Mouse (Mus musculus) hindbrain, embryonic 11.5 days (tissue): ENCODE results near the gene Trem2. TPM values are rescaled to one million over a fixed set of nuclear protein-coding genes. Genes with fewer than 3 reads are reported as not detected.

Experiments used
- ATAC-seq: fragments of 200-750 bp; cut with Nextera tagmentation; 2 replicates; pipeline ENCODE4 v1.8.0; 2017; ENCODE audit warnings: mild to moderate bottlenecking, moderate TSS enrichment, moderate library complexity; ENCODE audit not compliant: low FRiP score
- DNase-seq: peaks from one replicate; pipeline ENCODE4 v3.0.0-alpha.2; 2015; ENCODE audit warnings: low spot score
- H3K27ac ChIP-seq: fragments of 300-500 bp; sonication (generic); 2 replicates; pipeline ENCODE4 v1.5.1; 2014; ENCODE audit warnings: mild to moderate bottlenecking, low read depth, low read length
- H3K27me3 ChIP-seq: fragments of 300-500 bp; sonication (generic); 2 replicates; pipeline ENCODE4 v1.6.1; 2014; ENCODE audit warnings: mild to moderate bottlenecking, low read length, moderate library complexity, mixed read lengths; ENCODE audit not compliant: control insufficient read depth, insufficient read depth
- H3K36me3 ChIP-seq: fragments of 300-500 bp; sonication (generic); 2 replicates; pipeline ENCODE4 v1.6.1; 2014; ENCODE audit warnings: mild to moderate bottlenecking, low read length, moderate library complexity, mixed read lengths; ENCODE audit not compliant: control insufficient read depth, insufficient read depth
- H3K4me1 ChIP-seq: fragments of 300-500 bp; sonication (generic); replicated peaks from 2 replicates; pipeline ENCODE4 v1.6.1; 2014; ENCODE audit warnings: low read length, mixed read lengths; ENCODE audit not compliant: control insufficient read depth, insufficient read depth
- H3K4me2 ChIP-seq: fragments of 300-500 bp; sonication (generic); replicated peaks from 2 replicates; pipeline ENCODE4 v1.6.1; 2014; ENCODE audit warnings: mild to moderate bottlenecking, low read depth, low read length
- H3K4me3 ChIP-seq: fragments of 300-500 bp; sonication (generic); 2 replicates; pipeline ENCODE4 v1.5.1; 2014; ENCODE audit warnings: low read depth, low read length
- H3K9ac ChIP-seq: fragments of 300-500 bp; sonication (generic); 2 replicates; pipeline ENCODE4 v1.6.1; 2014; ENCODE audit warnings: low read depth, low read length
- H3K9me3 ChIP-seq: fragments of 300-500 bp; sonication (generic); 2 replicates; pipeline ENCODE4 v1.6.1; 2016; ENCODE audit warnings: low read length; ENCODE audit not compliant: control insufficient read depth
- WGBS: fragments of 180-500 bp; shearing (Covaris S2); extraction: QIAGEN DNeasy Blood & Tissue Kit; methylation state at CpG from one replicate; pipeline ENCODE4 v1.1.7; 2014; 5-methylcytosine and 5-hydroxymethylcytosine counted together
- polyA plus RNA-seq: library from polyadenylated mRNA; unstranded; fragments of >200 nt; fragmentation: Nextera tagmentation; extraction: Ambion mirVana; gene quantifications from 2 replicates; pipeline ENCODE4 v1.2.1, GENCODE M21; 2014

The Trem2 gene
- polyA plus RNA-seq, 1 experiment from 2014 or later = 3.0 TPM

DNA sequence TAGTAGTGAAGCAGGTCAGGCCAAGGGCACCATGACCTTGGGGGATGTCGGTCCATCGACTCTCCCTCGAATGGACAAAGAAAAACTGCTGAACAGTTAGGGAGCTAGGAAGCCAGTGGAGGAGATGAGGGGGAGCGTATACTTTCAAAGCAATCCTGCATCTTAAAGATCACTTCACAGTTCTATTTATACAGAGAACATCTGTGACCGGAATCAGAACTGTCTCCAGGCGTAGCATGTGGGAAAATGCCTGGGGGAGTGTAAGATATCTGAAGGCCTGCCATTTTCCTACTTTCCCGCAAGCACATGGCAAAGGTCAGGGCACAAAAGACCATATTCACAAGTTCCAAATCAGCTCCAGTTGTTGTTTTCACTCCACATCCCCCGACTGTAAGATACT is 26.8 kb downstream of the Trem2 start:
- H3K4me1 ChIP-seq = no peaks in the 10 kb centered on the region
- H3K27ac ChIP-seq = no peak overlapping the region
- no peaks in the 10 kb centered on the region for H3K27me3 ChIP-seq
- no peaks in the 10 kb centered on the region for H3K36me3 ChIP-seq
- WGBS = 72% methylated on average over 8 of the region's 8 CpGs
- no peaks in the 10 kb centered on the region for H3K9me3 ChIP-seq
- H3K4me2 ChIP-seq = no peak overlapping the region
- DNase-seq (no peak), ATAC-seq (no peak)
- no peak overlapping the region for H3K9ac ChIP-seq
- no peak overlapping the region for H3K4me3 ChIP-seq

DNA sequence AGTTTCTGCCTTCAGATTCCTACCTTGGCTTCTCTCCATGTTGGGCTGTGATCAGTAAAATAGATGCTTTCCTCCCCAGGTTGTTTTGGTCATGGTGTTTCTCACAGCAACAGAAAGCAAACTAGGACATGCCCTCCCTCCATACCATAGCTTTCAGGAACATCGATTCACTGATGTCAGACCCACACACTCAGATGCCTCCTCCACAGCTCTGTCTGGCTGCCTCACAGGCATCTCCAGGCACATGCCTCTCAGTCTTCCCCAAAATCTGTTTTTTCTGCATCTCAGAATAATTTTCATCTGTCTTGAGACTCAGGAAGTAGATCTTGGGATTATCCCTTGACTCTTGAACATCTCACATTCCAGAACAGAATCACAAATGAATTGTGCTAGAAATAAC is 29.9 kb downstream of the Trem2 start:
- no peaks in the 10 kb centered on the region for H3K36me3 ChIP-seq
- no peak overlapping the region for H3K4me2 ChIP-seq
- no peaks in the 10 kb centered on the region for H3K9me3 ChIP-seq
- H3K4me3 ChIP-seq = no peak overlapping the region
- H3K4me1 ChIP-seq = no peaks in the 10 kb centered on the region
- H3K9ac ChIP-seq = no peak overlapping the region
- WGBS = 93% methylated on average over 1 of the region's 1 CpGs
- H3K27me3 ChIP-seq = no peaks in the 10 kb centered on the region
- H3K27ac ChIP-seq = no peak overlapping the region
- no peak for ATAC-seq
- DNase-seq = no peak

DNA sequence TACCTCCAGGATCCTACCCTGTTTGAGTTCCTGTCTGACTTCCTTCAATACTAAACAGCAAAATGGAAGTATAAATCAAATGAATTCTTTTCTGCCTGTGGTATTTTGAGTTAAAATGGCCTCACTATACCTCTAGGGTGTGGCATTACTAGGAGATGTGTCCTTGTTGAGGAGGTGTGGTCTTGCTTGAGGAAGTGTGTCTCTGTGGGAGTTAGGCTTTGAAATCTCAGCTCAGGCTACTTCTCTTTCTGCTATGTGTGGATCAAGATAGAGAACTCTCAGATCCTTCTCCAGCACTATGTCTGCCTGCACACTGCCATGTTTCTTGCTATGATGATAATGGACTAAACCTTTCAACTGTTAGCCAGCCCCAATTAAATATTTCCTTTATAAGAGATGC is 32.8 kb downstream of the Trem2 start:
- Histone ChIP-seq H3K4me3 (no peak overlapping the region), H3K27me3 (no peaks in the 10 kb centered on the region), H3K4me1 (no peaks in the 10 kb centered on the region), H3K27ac (no peak overlapping the region), H3K36me3 (no peaks in the 10 kb centered on the region), H3K9ac (no peak overlapping the region), H3K9me3 (no peaks in the 10 kb centered on the region), H3K4me2 (no peak overlapping the region)
- no peak for DNase-seq
- no peak for ATAC-seq

DNA sequence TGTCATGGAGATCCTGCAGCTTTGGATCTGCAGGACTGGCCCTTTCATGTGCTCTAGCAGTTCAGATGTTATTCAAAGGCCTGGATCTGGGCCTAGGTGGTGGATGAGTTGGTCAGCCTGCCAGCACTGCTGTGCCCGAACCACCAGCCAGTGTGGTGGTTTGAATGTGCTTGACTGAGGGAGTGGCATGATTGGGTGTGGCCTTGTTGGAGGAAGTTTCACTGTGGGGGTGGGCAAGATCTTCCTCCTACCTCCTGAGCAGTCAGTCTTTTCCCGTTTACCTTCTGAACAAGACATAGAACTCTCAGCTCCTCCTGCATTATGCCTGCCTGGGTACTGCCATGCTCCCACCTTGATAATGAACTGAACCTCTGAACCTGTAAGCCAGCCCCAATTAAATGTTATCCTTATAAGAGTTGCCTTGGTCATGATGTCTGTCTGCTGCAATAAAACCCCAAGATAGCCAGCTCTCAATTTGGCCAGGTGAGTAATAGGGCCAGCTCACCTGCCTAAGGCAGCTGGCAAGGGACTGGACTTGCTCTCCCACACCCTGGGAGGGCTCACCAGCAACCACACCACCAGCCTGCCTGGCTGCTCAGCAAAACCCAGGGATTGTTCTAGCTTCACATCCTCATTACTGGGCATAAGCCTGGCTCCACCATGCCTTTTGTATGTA is 39.7 kb downstream of the Trem2 start:
- H3K4me1 ChIP-seq = no peaks in the 10 kb centered on the region
- H3K9me3 ChIP-seq = no peaks in the 10 kb centered on the region
- H3K27ac ChIP-seq = no peak overlapping the region
- H3K4me2 ChIP-seq = no peak overlapping the region
- no peak overlapping the region for H3K9ac ChIP-seq
- H3K36me3 ChIP-seq = 0 out of 2 replicates have a peak, but pooled peaks cover under 1% of the 10 kb centered on the region
- ATAC-seq = no peak
- DNase-seq = no peak
- H3K4me3 ChIP-seq = no peak overlapping the region
- WGBS = 80% methylated on average over 2 of the region's 2 CpGs
- no peaks in the 10 kb centered on the region for H3K27me3 ChIP-seq

DNA sequence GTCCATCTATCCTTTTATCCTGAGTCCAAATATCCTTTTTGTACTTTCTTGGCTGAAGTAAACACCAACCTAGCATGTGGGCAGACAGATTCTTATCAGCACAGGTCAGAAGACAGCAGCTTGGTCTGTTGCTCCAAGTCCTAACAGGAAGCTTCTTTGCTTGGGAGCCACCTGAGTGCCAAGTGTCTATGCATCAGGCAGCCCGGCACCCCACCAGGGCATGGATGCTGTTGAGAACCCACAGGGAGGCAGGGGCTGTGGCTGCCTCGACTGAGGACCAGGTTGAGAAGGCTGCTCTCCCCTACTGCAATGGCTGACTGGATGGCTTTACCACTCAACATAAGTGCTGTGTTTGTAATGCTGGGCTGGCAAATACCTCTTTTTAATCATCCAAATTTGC is 42.5 kb downstream of the Trem2 start:
- 89% methylated on average over 2 of the region's 2 CpGs for WGBS
- H3K9me3 ChIP-seq = no peaks in the 10 kb centered on the region
- no peaks in the 10 kb centered on the region for H3K27me3 ChIP-seq
- no peak overlapping the region for H3K4me2 ChIP-seq
- no peak overlapping the region for H3K27ac ChIP-seq
- peaks cover 16% of the 10 kb centered on the region for H3K36me3 ChIP-seq
- no peak for ATAC-seq
- H3K9ac ChIP-seq = no peak overlapping the region
- H3K4me1 ChIP-seq = no peaks in the 10 kb centered on the region
- H3K4me3 ChIP-seq = no peak overlapping the region
- no peak for DNase-seq

DNA sequence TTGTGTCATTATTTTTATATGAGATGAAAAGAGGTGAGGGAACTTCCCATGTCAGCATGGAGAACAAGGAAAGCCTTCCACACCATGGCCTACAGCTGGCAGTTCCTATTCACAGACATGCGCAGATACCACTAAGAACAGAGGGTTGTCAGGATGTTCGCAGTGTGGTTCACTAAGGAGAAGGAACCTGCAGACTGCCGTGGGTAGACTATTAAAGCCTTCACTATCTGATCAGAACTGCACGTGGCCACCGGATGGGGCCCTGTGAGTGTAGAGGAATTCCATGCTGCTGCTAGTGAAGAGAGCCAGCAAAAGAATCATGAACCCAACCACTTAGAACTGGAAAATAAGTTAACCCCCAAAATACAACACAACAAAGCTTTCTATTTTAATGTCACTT is 43.2 kb downstream of the Trem2 start:
- Histone ChIP-seq H3K4me3 (no peak overlapping the region), H3K27ac (no peak overlapping the region), H3K27me3 (no peaks in the 10 kb centered on the region), H3K9ac (no peak overlapping the region), H3K4me1 (no peaks in the 10 kb centered on the region), H3K9me3 (no peaks in the 10 kb centered on the region), H3K36me3 (peaks cover 18% of the 10 kb centered on the region), H3K4me2 (no peak overlapping the region)
- ATAC-seq (no peak), DNase-seq (no peak)
- WGBS = 95% methylated on average over 5 of the region's 5 CpGs

DNA sequence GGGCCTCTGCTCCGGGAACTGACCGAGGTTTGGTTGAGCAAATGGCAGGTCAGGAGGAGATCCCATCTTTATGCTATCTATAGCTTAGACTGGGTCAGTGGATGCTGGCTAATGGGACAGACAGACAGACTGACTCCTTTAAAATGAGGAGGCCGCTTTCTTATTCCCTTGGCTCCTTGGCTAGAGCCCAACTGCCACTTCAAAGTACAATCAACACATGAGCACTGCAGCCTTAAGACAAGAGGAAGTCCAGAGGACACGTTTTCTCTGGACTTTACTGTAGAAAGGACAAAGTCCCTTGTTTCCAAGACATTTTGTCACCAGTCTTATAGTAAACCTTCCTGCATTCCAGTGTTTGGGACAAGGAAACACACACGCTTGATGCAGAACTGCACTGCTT is 45.2 kb downstream of the Trem2 start:
- H3K36me3 ChIP-seq = peaks cover 23% of the 10 kb centered on the region
- no peaks in the 10 kb centered on the region for H3K9me3 ChIP-seq
- 94% methylated on average over 5 of the region's 5 CpGs for WGBS
- no peak overlapping the region for H3K27ac ChIP-seq
- H3K27me3 ChIP-seq = no peaks in the 10 kb centered on the region
- H3K4me2 ChIP-seq = no peak overlapping the region
- no peaks in the 10 kb centered on the region for H3K4me1 ChIP-seq
- DNase-seq = no peak
- no peak overlapping the region for H3K4me3 ChIP-seq
- no peak for ATAC-seq
- no peak overlapping the region for H3K9ac ChIP-seq

DNA sequence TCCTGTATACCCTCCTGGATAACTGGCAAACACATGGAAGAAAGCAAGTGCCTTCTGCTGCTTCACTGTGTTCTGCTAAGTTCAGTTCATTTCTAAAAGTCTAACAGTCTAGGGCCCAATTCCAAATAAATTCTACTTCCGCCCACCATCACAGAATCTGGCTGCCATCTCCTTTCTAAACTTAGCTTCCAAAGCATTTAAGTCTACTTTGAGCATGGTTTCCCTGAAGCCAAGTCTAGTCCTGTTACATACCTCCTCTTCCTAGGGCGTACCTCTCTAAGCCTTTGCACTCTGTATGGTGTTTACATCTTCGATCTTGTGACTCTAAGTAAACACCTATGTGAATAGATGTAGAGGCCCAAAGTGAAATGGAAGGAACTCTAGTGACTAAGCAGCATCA is 46.4 kb downstream of the Trem2 start:
- ATAC-seq = no peak
- Histone ChIP-seq H3K9ac (no peak overlapping the region), H3K9me3 (no peaks in the 10 kb centered on the region), H3K36me3 (peaks cover 23% of the 10 kb centered on the region), H3K27ac (no peak overlapping the region), H3K4me3 (no peak overlapping the region), H3K27me3 (no peaks in the 10 kb centered on the region), H3K4me2 (no peak overlapping the region), H3K4me1 (no peaks in the 10 kb centered on the region)
- 95% methylated on average over 3 of the region's 3 CpGs for WGBS
- no peak for DNase-seq

DNA sequence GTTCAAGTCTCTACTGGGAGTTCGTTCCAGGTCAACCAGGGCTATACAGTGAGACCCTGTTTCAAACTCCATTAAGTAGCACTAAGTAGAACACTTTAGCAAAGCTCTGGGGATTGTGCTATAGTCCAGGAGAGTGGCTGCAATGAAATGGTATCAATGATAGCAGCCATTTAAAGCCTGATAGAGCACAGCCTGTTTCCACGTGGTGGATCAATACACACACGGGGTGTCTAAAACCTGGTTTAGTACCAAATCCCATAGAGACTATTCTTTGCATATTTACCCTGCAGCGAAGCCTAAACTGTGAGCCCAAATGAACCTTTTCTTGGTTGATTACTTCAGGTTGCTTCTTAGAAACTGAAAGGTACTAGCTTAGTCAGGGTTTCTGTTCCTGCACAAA is 55.5 kb downstream of the Trem2 start:
- ATAC-seq (no peak), DNase-seq (no peak)
- Histone ChIP-seq H3K4me1 (no peaks in the 10 kb centered on the region), H3K36me3 (peaks cover 4% of the 10 kb centered on the region; the same call in 1 of the 2 replicates), H3K4me2 (no peak overlapping the region), H3K27ac (no peak overlapping the region), H3K27me3 (no peaks in the 10 kb centered on the region), H3K4me3 (no peak overlapping the region), H3K9ac (no peak overlapping the region), H3K9me3 (no peaks in the 10 kb centered on the region)
- 82% methylated on average over 4 of the region's 4 CpGs for WGBS
